Mouse (Mus musculus) limb, embryonic 11.5 days (tissue): ENCODE results near the gene Shc2. TPM values are rescaled to one million over a fixed set of nuclear protein-coding genes. Genes with fewer than 3 reads are reported as not detected.

Experiments
- ATAC-seq: fragments of 200-750 bp; cut with Nextera tagmentation; 2 replicates; pipeline ENCODE4 v1.8.0; 2017; ENCODE audit warnings: low read depth; ENCODE audit not compliant: insufficient number of reproducible peaks, low FRiP score, low TSS enrichment
- DNase-seq: peaks from one replicate; pipeline ENCODE4 v3.0.0-alpha.2; 2015; ENCODE audit warnings: low spot score
- H3K27ac ChIP-seq: fragments of 300-500 bp; sonication (generic); replicated peaks from 2 replicates; pipeline ENCODE4 v1.5.1; 2014; ENCODE audit warnings: low read depth, mild to moderate bottlenecking, low read length
- H3K27me3 ChIP-seq: fragments of 300-500 bp; sonication (generic); 2 replicates; pipeline ENCODE4 v1.6.1; 2014; ENCODE audit warnings: mild to moderate bottlenecking, low read length, mixed read lengths; ENCODE audit not compliant: control insufficient read depth, insufficient read depth
- H3K36me3 ChIP-seq: fragments of 300-500 bp; sonication (generic); 2 replicates; pipeline ENCODE4 v1.6.1; 2014; ENCODE audit warnings: mild to moderate bottlenecking, low read length, moderate library complexity, mixed read lengths; ENCODE audit not compliant: control insufficient read depth, insufficient read depth
- H3K4me1 ChIP-seq: fragments of 300-500 bp; sonication (generic); 2 replicates; pipeline ENCODE4 v1.6.1; 2014; ENCODE audit warnings: low read length, mixed read lengths; ENCODE audit not compliant: control insufficient read depth, insufficient read depth
- H3K4me2 ChIP-seq: fragments of 300-500 bp; sonication (generic); 2 replicates; pipeline ENCODE4 v1.6.1; 2014; ENCODE audit warnings: low read depth, mild to moderate bottlenecking, moderate library complexity; ENCODE audit not compliant: severe bottlenecking
- H3K4me3 ChIP-seq: fragments of 300-500 bp; sonication (generic); 2 replicates; pipeline ENCODE4 v1.5.1; 2014; ENCODE audit warnings: low read depth, low read length
- H3K9ac ChIP-seq: fragments of 300-500 bp; sonication (generic); 2 replicates; pipeline ENCODE4 v1.6.1; 2014; ENCODE audit warnings: mild to moderate bottlenecking, low read length
- H3K9me3 ChIP-seq: fragments of 300-500 bp; sonication (generic); 2 replicates; pipeline ENCODE4 v1.6.1; 2016; ENCODE audit warnings: low read length; ENCODE audit not compliant: control insufficient read depth
- WGBS: fragments of 180-500 bp; shearing (Covaris S2); extraction: QIAGEN DNeasy Blood & Tissue Kit; methylation state at CpG from one replicate; pipeline ENCODE4 v1.1.7; 2014; 5-methylcytosine and 5-hydroxymethylcytosine counted together
- polyA plus RNA-seq: library from polyadenylated mRNA; unstranded; fragments of >200 nt; fragmentation: Nextera tagmentation; extraction: Ambion mirVana; gene quantifications from 2 replicates; pipeline ENCODE4 v1.2.1, GENCODE M21; 2014

The Shc2 gene
- polyA plus RNA-seq, 1 experiment from 2014 or later = 4.8 TPM

DNA sequence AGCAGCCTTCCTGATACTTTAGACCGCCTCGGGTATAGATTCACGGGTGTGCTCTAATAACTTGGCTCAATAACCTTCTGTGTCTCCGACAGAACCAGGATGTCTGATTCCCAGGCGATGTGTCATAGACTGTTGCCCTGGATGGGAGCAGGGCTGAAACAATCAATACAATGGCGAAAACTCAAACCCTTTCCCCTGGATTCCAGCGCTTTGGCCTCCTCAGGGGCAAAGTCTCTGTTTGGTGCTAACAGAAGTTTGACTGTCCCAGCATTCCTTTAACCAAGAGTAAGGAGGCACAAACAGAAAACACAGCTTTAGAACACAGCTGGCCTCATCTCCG lies 42.2 kb downstream of the Shc2 start:
- ATAC-seq = no peak

DNA sequence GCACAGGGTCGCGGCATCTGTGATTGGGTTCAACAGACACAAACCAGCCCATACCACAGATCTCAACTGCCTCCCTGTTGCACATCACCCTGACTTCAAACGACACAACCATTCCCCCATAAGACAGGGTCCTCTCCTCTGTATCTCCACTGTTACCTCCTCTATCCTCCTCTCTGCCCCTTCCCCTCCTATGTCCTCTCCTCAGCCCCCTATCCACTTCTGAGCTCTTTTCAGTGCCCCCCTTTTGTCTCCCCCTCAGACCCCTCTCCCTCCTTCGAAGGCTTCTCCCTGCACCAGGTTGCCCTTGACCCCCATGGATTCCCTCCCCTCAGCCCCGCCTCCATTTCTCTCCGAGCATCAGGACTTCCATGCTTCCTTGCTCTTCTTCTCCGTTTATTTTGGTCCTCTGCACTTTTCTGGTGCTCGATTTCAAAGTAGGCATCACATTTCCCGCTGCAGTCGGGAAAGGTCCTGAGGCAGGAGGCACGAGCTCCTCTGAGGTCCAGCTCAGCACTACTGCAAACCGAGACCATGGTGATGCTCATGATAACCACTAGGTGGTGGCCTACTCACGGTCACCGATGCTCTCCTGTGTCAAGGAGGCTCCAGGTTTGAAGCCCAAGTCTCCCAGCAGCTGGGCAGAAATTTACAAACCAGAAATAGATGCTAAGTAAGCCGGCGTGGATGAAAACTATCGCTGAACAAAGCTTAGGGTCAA lies 42.7 kb downstream of the Shc2 start:
- no peak overlapping the region for H3K4me3 ChIP-seq
- no peaks in the 10 kb centered on the region for H3K4me1 ChIP-seq
- no peak overlapping the region for H3K27ac ChIP-seq
- H3K9ac ChIP-seq = no peak overlapping the region
- 21% methylated on average over 17 of the region's 17 CpGs for WGBS
- H3K27me3 ChIP-seq = no peaks in the 10 kb centered on the region
- no peaks in the 10 kb centered on the region for H3K36me3 ChIP-seq
- H3K4me2 ChIP-seq = no peak overlapping the region
- ATAC-seq (peak; percentile 72; the same call in 1 of the 2 replicates), DNase-seq (peak; percentile 75)
- no peaks in the 10 kb centered on the region for H3K9me3 ChIP-seq

More for the DNA sequence above, 42.2 kb downstream of the Shc2 start:
- Histone ChIP-seq H3K36me3 (no peaks in the 10 kb centered on the region), H3K4me1 (no peaks in the 10 kb centered on the region), H3K9ac (no peak overlapping the region), H3K9me3 (no peaks in the 10 kb centered on the region), H3K27me3 (no peaks in the 10 kb centered on the region), H3K27ac (no peak overlapping the region), H3K4me2 (no peak overlapping the region), H3K4me3 (no peak overlapping the region)
- no peak for DNase-seq
- WGBS = 61% methylated on average over 8 of the region's 8 CpGs

DNA sequence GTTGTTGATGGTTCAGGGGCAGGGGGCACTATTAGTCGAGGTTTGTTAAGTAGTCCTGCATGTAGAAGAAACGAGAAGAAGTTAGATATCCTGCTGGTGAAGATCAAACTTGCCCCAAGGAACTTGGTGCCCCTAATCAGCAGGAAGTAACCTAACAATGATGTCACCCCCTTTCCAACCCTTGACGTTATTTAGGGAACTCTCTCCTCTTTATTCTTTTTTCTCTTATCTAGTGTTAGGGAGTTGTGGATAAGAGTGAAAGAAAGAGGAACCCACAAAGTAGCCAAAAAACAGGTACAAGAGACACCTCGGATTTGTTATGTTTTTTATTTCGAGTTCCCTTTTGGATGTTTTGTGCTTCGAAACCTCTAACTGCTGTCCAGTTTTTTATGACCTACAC lies 43.6 kb downstream of the Shc2 start:
- no peaks in the 10 kb centered on the region for H3K4me1 ChIP-seq
- ATAC-seq (no peak), DNase-seq (no peak)
- H3K9me3 ChIP-seq = no peaks in the 10 kb centered on the region
- H3K27me3 ChIP-seq = no peaks in the 10 kb centered on the region
- no peaks in the 10 kb centered on the region for H3K36me3 ChIP-seq
- H3K4me2 ChIP-seq = no peak overlapping the region
- WGBS = 55% methylated on average over 6 of the region's 6 CpGs
- H3K27ac ChIP-seq = no peak overlapping the region
- no peak overlapping the region for H3K4me3 ChIP-seq
- H3K9ac ChIP-seq = no peak overlapping the region

DNA sequence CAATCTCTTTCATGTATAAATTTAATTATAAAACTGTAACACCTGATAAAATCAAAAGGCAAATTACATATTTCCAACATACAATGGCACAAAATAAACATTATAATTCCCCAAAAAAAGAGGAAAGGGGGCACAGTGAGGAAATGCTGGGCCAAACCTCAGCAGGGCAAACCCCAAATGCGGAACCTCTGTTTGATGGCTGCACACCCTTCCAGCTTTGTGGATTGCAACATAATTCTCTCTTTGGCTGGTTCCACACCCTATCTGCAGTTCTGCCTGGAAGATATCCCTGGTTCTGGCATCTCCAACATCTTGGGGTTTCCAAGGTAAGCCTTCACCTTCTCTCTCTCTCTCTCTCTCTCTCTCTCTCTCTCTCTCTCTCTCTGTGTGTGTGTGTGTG lies 47.0 kb downstream of the Shc2 start:
- no peak for ATAC-seq

DNA sequence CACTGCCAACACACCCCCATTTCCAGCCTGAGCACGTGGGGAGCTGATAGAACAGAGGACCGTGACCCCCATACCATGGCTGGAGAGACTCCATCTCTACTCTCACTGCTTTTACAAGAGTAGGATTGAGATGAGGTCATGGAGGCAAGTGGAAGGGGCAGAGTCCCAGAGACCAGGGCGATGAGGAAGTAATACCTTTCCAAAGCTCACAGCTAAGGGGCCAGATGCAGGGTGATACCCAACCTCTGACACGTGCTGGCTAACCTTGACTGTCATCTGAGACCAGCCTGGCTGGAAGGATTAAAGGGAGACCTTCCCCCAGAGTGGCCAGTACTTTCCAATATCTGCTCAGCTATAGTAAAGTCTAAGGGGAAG lies 50.0 kb downstream of the Shc2 start:
- Histone ChIP-seq H3K4me2 (no peak overlapping the region), H3K4me1 (no peaks in the 10 kb centered on the region), H3K9me3 (no peaks in the 10 kb centered on the region), H3K27ac (no peak overlapping the region), H3K4me3 (no peak overlapping the region), H3K27me3 (no peaks in the 10 kb centered on the region), H3K9ac (0 out of 2 replicates have a peak overlapping the region, but pooled peaks have one; percentile 18), H3K36me3 (no peaks in the 10 kb centered on the region)
- DNase-seq (no peak), ATAC-seq (no peak)
- 70% methylated on average over 4 of the region's 4 CpGs for WGBS

More for the DNA sequence above, 47.0 kb downstream of the Shc2 start:
- no peaks in the 10 kb centered on the region for H3K9me3 ChIP-seq
- H3K9ac ChIP-seq = no peak overlapping the region
- DNase-seq = no peak
- no peaks in the 10 kb centered on the region for H3K27me3 ChIP-seq
- H3K36me3 ChIP-seq = no peaks in the 10 kb centered on the region
- no peak overlapping the region for H3K4me2 ChIP-seq
- 97% methylated on average over 1 of the region's 1 CpGs for WGBS
- H3K4me1 ChIP-seq = no peaks in the 10 kb centered on the region
- no peak overlapping the region for H3K27ac ChIP-seq
- no peak overlapping the region for H3K4me3 ChIP-seq

DNA sequence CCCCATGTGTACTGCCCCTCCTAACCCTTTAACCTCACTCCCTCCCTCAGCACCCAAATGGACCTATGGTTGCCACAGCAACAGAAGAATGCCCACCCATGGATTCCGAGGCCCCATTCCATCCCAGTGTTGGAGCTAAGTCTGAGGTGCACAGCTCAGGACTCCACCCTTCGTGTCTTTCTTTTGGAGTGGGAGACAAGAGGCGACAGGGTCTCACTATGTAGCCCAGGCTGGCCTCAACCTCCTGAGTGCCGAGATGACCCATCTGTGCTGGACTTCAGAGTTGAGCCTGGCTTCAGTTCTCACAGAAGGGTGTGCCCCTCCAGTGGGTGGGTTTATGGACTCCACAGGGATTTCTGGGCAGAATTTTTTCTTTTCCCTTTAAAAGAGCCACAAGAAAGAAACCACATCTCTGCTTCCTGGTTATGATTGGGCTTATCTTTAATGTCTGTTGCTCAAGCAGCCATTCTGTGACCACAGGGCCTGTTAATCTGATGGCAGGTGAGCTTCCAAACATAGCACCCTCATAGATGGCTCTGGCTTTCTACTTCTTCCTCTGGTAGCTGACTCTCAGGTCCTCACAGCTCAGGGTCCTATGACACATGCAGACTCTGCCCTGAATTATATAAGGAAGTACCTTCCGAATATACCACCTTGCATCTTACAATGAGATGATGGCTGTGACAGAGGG lies 50.5 kb downstream of the Shc2 start, which contains the start of gene Theg:
TSS of gene Theg (minus strand) at position 271 of the 691 bp plus-strand sequence.
- Histone ChIP-seq H3K27ac (no peak within 1 kb of the TSS), H3K4me2 (no peak within 1 kb of the TSS), H3K9me3 (no peaks in the 10 kb centered on the region), H3K4me3 (no peak within 1 kb of the TSS), H3K4me1 (no peaks in the 10 kb centered on the region), H3K36me3 (no peaks in the 10 kb centered on the region), H3K9ac (0 out of 2 replicates have a peak within 1 kb of the TSS, but pooled peaks have one; percentile 18), H3K27me3 (no peaks in the 10 kb centered on the region)
- WGBS = 87% methylated on average over 5 of the region's 5 CpGs
- ATAC-seq (no peak), DNase-seq (no peak)

DNA sequence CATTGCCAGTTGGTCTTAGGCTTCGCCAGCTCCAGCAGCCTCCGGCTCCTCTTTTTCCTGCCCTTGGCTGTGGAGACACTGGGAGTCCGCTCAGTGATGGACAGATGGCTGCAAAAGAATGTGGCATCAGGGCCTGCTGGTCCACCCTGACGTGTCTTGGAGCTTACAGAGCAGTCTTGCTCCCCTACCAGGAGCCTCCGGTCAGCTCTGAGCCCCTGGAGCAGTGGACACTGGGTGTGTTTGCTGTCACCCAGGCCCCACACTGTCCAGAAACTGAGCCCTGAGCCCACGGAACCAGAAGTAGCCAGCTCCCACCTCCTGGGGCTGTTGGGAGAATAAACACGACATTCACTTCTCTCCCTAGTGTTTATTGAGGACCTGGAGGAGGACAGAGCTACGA lies 51.5 kb downstream of the Shc2 start:
- no peak for DNase-seq
- H3K4me3 ChIP-seq = no peak overlapping the region
- no peak for ATAC-seq
- 73% methylated on average over 8 of the region's 8 CpGs for WGBS
- no peaks in the 10 kb centered on the region for H3K4me1 ChIP-seq
- H3K27me3 ChIP-seq = no peaks in the 10 kb centered on the region
- no peaks in the 10 kb centered on the region for H3K9me3 ChIP-seq
- no peak overlapping the region for H3K27ac ChIP-seq
- H3K9ac ChIP-seq = no peak overlapping the region
- no peaks in the 10 kb centered on the region for H3K36me3 ChIP-seq
- no peak overlapping the region for H3K4me2 ChIP-seq

DNA sequence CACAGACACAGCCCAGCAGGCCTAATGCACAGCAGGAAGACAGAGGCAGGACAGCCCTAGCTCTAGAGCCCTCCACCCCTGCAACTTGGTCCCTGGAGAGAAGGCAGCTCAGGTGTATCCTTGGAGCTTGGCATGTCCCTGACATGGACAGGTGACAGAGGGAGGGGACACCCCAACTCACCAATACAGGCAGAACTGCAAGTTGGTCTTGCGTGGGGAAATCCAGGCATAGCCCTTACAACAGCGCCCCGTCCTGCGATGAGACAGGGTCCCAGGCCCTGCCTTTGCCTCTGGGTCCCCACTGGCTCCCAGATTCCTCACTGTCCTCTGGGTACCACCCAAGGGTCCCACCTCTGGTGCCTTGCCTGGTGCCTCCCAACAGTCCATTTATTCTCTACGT lies 52.0 kb downstream of the Shc2 start:
- Histone ChIP-seq H3K4me1 (no peaks in the 10 kb centered on the region), H3K4me2 (no peak overlapping the region), H3K36me3 (no peaks in the 10 kb centered on the region), H3K27ac (no peak overlapping the region), H3K9ac (no peak overlapping the region), H3K27me3 (no peaks in the 10 kb centered on the region), H3K4me3 (no peak overlapping the region), H3K9me3 (no peaks in the 10 kb centered on the region)
- DNase-seq = no peak
- no peak for ATAC-seq
- 96% methylated on average over 5 of the region's 5 CpGs for WGBS
